Mouse (Mus musculus) NIH3T3 (cell line): Measurements from ENCODE around the gene Dennd1b.

ENCODE experiments used
- DNase-seq: peaks from one replicate; pipeline ENCODE4 v3.0.0-alpha.2; 2012; ENCODE audit warnings: low read depth

Dennd1b gene

GRCm38 (mm10) chr1:139080517-139081386, 117.5 kb downstream of the Dennd1b start:
- peak; percentile 16 for DNase-seq

GRCm38 (mm10) chr1:139083382-139083781, 120.1 kb downstream of the Dennd1b start:
- DNase-seq = peak; percentile 60

GRCm38 (mm10) chr1:139087564-139087963, 124.3 kb downstream of the Dennd1b start:
- DNase-seq = no peak

GRCm38 (mm10) chr1:139090744-139091143, 127.5 kb downstream of the Dennd1b start:
- no peak for DNase-seq

DNA sequence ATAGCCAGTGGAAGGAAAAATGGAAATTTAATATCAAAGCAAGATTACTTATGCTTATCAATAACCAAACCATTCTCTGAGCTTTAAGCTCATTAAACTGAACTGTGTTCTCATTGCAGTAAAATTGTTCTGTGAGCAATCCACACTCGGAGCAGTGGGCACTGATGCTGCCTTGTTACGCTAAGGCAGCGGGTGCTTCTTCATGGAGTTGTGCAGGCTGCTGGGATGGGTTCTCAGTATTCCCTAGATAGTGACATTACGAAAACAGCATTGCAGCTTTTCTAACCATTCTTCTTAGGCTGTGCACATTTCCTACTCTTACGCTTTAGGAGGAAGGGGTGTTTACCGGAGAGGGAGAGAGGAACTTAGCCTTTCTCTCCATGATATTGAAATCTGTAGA, 128.5 kb downstream of the Dennd1b start:
- no peak for DNase-seq

GRCm38 (mm10) chr1:139092144-139092543, 128.9 kb downstream of the Dennd1b start:
- DNase-seq = no peak

- DNase-seq = no peak
Observed at GRCm38 (mm10) chr1:139092722-139093121, 129.5 kb downstream of the Dennd1b start.

GRCm38 (mm10) chr1:139096369-139096768, 133.1 kb downstream of the Dennd1b start:
- no peak for DNase-seq

- DNase-seq = no peak
Observed at GRCm38 (mm10) chr1:139098088-139098487, 134.9 kb downstream of the Dennd1b start.

DNA sequence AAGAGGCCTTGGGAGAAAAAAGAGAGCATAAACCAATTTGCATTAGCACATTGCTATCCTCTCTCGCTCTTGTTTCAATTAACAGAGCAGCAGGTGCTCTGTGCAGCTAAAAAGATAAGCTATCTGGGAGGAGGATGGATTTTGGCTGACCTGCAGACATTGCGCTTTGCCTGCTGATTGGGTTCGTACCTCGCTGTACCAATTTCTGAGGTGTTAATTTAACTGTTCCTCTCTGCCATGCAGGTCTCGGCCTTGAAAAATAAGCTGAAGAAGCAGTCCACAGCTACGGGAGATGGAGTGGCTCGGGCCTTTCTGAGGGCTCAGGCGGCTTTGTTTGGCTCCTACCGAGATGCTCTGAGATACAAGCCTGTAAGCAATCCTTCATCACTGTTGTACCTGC, 138.5 kb downstream of the Dennd1b start:
- no peak for DNase-seq

- DNase-seq = peak; percentile 87
Observed at GRCm38 (mm10) chr1:139108251-139108650, 145.0 kb downstream of the Dennd1b start.

DNA sequence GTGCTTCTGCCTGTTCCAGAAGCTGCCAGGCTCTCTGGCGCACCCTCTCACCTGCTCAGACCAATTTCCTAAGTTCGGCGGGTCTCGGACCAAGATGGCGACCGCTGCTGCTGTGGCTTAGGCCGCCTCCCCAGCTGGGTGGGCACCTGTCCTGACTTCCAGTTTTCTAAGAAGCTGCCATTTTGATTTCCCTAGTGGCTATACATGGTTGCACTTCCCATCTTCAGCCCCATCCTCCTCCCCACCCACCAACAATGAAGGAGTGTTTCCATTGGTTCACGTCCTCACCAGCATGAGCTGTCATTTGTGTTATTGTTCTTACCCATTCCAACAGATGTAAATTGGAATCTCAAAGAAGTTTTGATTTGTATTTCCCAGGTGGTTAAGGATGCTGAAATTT, 159.4 kb downstream of the Dennd1b start:
- no peak for DNase-seq

GRCm38 (mm10) chr1:139139644-139140043, 176.4 kb downstream of the Dennd1b start:
- DNase-seq = no peak

DNA sequence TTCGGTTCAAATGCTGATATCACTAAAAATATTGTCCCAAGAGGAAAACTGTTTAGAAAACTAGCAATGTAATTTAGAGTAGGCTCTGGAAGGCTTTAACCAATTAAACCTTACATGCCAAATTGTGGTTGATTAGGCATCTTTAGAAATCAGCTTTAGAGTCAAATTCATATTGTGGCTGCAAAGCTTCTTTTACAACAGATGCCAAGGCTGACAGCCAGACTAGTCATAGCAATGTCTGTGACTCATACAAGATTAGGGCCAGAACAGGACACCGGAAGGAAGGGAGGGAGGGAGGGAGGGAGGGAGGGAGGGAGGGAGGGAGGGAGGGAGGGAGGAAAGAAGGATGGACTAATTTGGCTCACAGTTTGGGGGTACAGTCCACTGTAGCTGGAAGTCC, 182.3 kb downstream of the Dennd1b start:
- DNase-seq = peak; percentile 58

GRCm38 (mm10) chr1:139146306-139146705, 183.1 kb downstream of the Dennd1b start:
- no peak for DNase-seq

- DNase-seq = no peak
Observed at GRCm38 (mm10) chr1:139153006-139153405, 189.8 kb downstream of the Dennd1b start.

- DNase-seq = no peak
Observed at GRCm38 (mm10) chr1:139153493-139153892, 190.3 kb downstream of the Dennd1b start.

DNA sequence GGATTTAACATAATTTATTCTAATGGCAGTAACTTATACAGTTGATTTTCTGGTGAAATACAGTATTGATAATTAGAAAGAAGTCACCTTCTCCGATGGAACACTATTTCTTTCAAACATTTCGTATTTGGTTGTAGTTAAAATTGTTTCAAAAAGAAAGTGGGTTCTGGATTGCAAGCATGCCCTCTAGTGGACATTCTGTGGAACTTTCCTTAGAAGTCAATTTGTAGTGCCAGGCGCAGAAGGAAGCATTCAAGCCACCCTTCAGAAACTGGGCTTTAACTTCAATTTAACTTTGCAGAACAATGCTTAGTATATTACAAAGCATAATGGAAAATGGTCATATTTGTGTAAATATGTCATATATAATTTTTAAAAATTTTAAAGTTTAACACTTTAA, 193.2 kb downstream of the Dennd1b start:
- DNase-seq = peak; percentile 79

GRCm38 (mm10) chr1:139161619-139162018, 198.4 kb downstream of the Dennd1b start:
- peak; percentile 47 for DNase-seq

DNA sequence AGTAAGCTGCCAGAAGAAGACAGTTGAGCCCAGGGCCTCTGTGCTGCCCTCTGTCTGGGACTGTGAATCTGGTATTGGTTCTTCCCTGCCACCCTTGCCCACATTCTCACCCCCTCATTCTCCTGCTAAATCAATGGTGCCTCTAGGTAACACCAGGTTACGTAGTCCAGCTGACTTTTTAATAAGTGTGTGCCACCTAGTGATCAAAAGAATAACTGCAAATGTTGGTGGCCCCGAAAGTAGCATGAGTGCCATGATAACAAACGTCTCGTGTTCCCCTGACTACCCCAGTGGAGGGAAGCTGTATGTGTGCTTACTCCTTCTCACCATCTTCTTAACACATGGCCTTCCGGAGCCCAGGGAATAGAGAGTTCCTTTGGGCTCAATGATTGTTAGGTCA, 199.6 kb downstream of the Dennd1b start:
- DNase-seq = peak; percentile 67

- no peak for DNase-seq
Observed at GRCm38 (mm10) chr1:139174058-139174832, 211.0 kb downstream of the Dennd1b start.

DNA sequence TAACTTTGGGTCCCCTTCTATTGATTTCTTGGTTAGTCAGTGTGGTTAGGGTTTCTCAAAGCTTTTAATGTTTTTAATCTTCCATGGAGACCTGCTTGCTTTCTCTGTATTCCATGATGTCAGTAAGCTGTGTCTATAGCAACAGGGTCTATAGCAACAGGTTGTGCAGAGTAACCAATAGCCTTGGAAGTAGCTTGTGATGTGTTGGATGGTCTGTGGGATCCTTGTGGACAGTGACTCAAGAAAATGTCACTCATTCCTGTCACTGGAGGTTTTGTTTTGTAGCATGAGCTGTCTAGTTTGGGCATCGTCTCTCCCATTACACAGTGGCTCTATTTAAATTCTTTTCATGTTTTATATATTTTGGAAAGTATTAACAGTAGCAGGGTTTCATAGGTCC, 216.5 kb downstream of the Dennd1b start:
- no peak for DNase-seq

- no peak for DNase-seq
Observed at GRCm38 (mm10) chr1:139180481-139181149, 217.4 kb downstream of the Dennd1b start.
